Mouse (Mus musculus) adrenal gland (tissue): Measurements from ENCODE around the gene Tada1.

Experiments
- intact Hi-C: fragments of 180-260 bp; cut with DNase I; formaldehyde crosslinking; loops from one replicate; pipeline ENCODE4 v1.15.1; 2025

The Tada1 gene

DNA sequence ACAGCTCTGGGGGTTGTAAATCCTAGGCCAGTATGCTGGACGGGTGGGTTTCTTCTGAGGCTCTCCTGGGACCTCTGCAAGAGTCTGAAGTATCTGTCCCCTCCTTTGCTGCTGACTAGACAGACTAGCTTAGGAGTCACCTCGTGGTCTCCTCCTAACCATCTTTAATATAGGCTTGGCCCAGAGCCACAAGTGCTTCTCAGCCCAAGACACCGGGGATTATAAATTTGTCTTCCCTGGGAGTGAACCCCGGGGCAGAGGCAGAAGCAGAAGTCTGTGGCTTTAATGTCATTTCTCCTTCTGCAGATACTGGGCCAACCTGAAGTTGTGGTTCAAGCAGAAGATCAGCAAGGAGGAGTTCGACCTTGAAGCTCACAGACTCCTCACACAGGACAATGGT, 2.9 kb downstream of the Tada1 start:
- intact Hi-C loops, result no loop called here

GRCm38 (mm10) chr1:166382626-166383025, 3.7 kb downstream of the Tada1 start:
- intact Hi-C loops, result no loop called here

- intact Hi-C loops, result no loop called here
Observed at GRCm38 (mm10) chr1:166384614-166385013, 5.7 kb downstream of the Tada1 start.

DNA sequence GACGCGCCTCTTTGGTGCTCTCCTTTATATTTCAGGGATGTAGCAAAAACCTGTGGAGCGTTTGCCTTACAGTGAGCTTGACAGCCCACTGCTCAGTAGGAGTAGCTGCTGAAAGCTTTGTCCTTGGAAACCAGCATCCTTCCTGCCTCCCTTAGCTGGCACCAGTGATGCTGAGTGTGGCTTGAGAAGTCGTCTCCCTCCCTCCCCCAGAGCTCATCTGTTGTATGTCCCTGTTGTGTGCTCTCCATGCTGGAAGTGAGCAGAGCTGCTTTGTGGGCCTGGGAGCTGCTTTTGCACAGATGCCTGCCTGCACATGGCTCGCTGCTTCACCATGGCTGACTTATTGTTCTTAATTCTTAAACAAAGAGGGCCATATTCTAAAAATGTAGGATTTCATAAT, 6.5 kb downstream of the Tada1 start:
- intact Hi-C loops, result no loop called here

DNA sequence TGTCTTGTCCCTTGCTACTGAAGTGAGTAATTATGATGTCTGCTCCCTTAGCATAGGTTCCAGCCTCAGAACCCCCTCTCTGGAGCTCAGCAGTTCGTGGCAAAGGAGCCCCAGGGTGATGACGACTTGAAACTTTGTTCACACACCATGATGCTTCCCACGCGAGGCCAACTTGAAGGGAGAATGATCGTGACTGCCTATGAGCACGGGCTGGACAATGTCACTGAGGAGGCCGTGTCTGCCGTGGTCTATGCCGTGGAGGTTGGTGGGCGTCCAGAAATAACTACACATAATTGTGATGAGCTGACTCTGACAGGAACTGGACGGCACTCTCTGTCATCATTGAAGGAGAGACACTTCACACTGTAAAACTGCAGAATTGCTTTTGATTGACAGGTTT, 9.6 kb downstream of the Tada1 start:
- intact Hi-C loops, result no loop called here

DNA sequence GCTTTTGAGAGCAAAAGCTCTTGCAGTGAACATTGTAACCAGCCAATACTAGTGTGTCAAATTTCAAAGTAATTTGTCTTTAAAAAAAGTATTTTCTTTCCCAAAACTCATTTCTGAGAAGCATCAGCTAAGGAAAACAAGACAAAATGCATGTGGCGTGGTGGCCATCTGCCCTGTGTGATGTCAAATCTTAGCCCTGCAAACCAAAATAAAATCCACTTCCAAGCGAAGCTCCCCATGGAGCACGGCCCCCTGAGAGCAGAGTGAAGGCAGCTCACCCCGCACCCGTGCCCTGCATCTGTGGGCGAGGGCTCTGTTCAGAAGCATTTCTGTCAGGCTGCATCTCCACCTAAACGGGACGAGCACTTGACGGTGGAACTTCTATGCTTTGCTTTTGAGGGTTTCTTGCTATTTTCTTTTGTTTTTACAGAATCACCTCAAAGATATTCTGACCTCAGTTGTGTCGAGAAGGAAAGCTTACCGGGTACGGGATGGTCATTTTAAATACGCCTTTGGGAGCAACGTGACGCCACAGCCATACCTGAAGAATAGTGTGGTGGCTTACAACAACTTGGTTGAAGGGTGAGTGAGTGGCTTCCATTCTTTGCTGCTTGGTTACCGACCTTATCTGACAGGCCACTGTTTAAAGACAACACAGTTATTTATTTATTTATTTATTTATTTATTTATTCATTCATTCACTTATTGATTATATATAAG, 10.7 kb downstream of the Tada1 start:
- intact Hi-C loops, result loop anchor here (5.0 kb wide), 1 partner anchor 927 kb away; the partner anchor contains the start of genes Dcaf6 and Mpc2

DNA sequence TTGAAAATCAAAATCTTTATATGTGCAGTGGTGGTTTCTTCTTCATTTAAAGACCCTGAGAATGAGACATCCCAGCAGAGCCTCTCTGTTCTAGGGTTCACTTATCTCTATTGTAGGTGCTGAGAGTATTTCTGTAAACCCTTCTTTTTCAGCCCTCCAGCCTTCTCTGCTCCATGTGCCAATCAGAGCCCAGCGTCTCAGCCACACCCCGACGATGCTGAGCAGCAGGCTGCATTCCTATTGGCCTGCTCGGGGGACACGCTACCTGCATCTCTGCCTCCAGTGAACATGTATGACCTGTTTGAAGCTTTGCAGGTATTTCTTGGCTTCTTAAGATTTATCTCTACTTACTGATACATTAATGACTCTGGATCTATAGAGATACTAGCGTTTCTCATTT, 12.8 kb downstream of the Tada1 start:
- intact Hi-C loops, result loop anchor here (5.0 kb wide), 1 partner anchor 929 kb away; the partner anchor contains the start of genes Dcaf6 and Mpc2

DNA sequence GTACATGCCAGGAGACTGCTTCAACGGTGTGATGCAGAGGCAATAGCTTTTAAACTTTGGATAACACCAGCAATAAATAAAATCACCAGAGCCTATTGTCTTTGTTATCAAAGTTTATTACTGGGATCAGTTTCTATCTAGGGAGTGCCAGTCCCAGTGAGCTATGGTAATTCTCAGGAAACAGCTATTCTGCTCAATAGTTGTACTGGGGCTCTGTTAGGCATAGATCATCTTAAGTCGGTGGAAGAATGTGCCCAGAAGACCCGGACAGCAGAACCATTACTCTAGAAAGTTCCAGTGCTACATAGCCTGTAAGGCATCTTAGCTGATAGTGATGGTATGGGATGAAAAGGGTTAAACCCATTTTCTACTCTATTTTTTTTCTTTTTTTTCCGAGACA, 15.9 kb downstream of the Tada1 start:
- intact Hi-C loops, result loop anchor here (5.0 kb wide), 1 partner anchor 932 kb away; the partner anchor contains the start of genes Dcaf6 and Mpc2

DNA sequence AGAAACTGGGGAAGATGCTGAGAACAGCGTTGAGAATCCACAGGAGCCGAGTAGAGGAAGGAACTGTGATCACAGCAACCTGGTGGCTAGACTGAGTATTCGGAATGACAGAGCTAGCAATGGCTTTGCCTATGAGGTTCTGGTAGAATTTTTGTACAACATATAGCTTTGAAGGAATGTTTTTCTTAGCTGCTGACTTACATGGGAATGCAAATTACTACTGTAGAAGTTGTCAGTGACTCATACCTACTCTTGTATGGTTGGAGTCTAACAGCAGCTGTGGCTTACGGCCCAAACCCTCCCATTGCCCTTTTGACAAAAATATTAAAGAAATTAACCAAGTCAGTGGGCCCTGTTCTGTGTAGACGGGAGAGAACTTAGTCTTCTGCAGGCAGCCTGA, 16.8 kb downstream of the Tada1 start:
- intact Hi-C loops, result no loop called here

DNA sequence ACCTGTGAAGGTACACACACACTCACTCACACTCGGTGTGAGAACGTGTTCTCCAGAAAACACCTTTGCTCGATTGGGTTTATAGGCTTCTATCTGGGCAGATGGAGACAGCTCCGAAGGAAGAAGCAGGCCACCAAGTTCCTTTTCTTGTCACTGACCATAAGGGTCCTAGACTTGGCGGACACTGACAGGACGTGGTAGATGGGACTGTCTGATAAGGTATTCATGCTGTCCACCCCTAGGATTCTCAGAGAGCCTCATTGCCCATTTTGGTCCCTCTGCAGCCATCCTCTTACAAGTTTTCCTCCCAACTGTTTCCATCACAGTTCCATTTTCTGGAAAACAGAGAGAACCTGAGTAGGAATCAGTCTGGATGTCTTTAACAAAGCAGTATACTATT, 17.5 kb downstream of the Tada1 start:
- intact Hi-C loops, result no loop called here

DNA sequence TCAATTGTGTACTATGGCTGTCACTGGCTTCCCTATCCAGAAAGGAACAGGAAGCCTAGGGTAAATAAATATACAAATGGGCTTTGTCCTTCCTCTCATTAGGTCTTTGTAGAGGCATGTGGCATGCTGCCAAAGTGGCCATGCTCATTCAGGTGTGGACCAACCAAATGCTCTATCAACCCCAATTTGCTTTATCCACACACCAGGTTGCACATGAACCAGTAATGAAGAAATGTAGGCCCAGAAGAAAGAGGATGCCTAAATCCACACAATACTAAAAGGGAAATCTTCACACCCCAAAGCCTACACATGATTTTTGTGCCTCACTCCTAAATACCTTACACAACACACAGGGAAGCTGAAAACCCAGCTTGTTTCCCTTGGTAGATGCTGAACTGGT, 22.6 kb downstream of the Tada1 start:
- intact Hi-C loops, result no loop called here

GRCm38 (mm10) chr1:166402003-166402402, 23.1 kb downstream of the Tada1 start:
- intact Hi-C loops, result no loop called here

- intact Hi-C loops, result no loop called here
Observed at GRCm38 (mm10) chr1:166403846-166404245, 24.9 kb downstream of the Tada1 start.

GRCm38 (mm10) chr1:166409177-166409700, 30.3 kb downstream of the Tada1 start:
- intact Hi-C loops, result loop anchor here (2.0 kb wide), 1 partner anchor 30 kb away; the partner anchor contains the start of gene Tada1

- intact Hi-C loops, result loop anchor here (2.0 kb wide), 1 partner anchor 31 kb away; the partner anchor contains the start of gene Tada1
Observed at GRCm38 (mm10) chr1:166409701-166410220, 30.9 kb downstream of the Tada1 start, which contains the start of gene Pogk. Gene Pogk, minus strand, starts transcription at chr1:166409863.

DNA sequence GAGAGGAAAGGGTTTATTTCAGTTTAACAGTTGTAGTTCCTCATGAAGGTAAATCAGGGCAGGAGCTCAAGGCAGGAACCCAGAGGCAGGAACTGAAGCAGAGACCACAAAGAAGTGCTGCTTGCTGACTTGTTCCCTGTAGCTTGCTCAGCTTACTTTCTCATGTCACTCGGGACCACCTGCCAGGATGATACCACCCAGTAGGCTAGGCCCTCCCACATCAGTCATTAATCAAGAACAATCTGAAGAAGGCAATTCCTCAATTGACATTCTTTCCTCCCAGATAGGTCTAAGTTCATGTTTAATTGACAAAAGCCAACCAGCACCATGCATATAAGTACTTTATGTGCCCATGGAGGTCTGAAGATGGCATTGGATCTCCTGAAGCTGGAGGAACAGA, 32.6 kb downstream of the Tada1 start:
- intact Hi-C loops, result no loop called here

- intact Hi-C loops, result no loop called here
Observed at GRCm38 (mm10) chr1:166412266-166412665, 33.4 kb downstream of the Tada1 start.

- intact Hi-C loops, result loop anchor here (5.0 kb wide), 1 partner anchor 368 kb away; no protein-coding TSS in a partner anchor
Observed at GRCm38 (mm10) chr1:166429053-166429452, 50.2 kb downstream of the Tada1 start.

DNA sequence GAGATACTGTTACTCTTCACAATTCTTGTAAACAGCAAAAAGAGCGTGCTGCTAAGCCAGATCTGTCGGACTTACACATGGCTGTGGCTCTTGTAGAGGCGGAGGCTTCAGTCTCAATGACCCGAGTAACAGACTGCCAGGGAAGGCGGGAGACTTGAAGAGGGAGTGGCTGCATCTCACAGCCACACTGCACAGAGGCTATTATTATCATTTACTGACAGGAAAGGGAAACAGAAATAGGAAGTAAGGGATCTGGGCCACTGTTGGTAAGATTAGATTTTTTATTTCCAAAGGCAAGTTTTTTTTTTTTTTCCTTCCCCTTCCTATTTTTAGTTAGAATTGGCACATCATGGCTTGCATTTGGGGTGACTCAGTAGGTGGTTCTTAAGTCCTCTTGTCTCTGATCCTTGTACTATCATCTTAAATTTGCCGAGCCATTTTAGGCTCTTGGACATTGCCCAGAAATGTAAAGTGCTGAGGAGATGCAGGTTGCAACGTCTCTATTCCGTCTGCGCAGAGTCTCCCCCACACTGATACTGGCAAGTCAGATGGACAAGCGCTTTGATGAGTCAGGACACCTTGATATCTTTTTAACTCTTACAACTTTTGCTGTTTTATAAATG, 51.0 kb downstream of the Tada1 start:
- intact Hi-C loops, result loop anchor here (5.0 to 10.0 kb wide), 3 partner anchors 295 to 777 kb away; no protein-coding TSS in a partner anchor

GRCm38 (mm10) chr1:166439426-166439825, 60.5 kb downstream of the Tada1 start:
- intact Hi-C loops, result loop anchor here (10.0 kb wide), 1 partner anchor 285 kb away; no protein-coding TSS in a partner anchor

DNA sequence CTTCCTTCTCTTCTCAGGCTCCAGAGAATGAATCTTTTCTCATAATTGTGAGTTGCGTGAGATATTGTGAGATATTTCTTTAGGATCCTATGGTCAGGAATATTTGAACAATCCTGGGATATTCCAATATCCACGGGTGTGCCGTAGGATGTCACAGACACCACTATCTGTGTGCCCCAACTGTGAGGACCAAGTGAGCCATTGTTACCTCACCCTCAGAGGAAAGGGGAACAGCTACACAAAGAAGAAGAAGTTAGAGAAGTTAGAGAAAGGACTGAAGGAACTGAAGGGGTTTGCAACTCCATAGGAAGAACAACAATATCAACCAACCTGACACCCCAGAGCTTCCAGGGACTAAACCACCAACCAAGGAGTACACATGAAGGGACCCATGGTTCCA, 63.1 kb downstream of the Tada1 start:
- intact Hi-C loops, result no loop called here
